Mouse (Mus musculus): ENCODE data around the gene Psmc5. TPM values are rescaled to one million over a fixed set of nuclear protein-coding genes. Genes with fewer than 3 reads are reported as not detected.

The Psmc5 gene
- polyA plus RNA-seq, 1 experiment from 2014 or later: 257 TPM

DNA sequence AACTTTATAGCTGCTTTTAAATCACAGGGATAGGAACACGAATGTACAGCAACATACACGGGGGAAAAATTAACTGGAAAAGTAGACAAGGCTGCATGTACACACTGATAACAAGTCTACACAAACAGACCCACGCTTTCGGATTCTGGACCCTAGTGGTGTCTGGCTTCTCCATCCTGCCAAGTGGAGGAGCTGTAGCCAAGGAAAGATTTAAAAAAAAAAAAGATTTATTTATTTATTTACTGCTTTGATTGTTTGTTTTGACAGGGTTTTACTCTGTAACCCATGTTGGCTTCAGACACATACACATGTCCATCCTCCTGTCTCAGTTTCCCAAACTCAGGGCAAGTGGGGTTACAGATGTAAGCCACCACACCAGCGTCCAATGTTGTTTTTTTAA, 51.5 kb downstream of the Psmc5 start:
- Histone ChIP-seq H3K4me1 (ENCODE audit: control insufficient read depth, insufficient read depth, low read length) (no peaks in the 10 kb centered on the region), H3K4me2 (ENCODE audit: low read depth, low read length) (no peak overlapping the region), H3K27ac (ENCODE audit: low read length) (no peak overlapping the region), H3K4me3 (replicated peaks; ENCODE audit: low read length) (no peak overlapping the region), H3K27me3 (ENCODE audit: control insufficient read depth, insufficient read depth, low read length) (no peaks in the 10 kb centered on the region), H3K36me3 (ENCODE audit: control insufficient read depth, insufficient read depth, low read length) (no peaks in the 10 kb centered on the region), H3K9ac (ENCODE audit: low read length) (no peak overlapping the region), H3K9me3 (replicated peaks; ENCODE audit: control insufficient read depth, low read length) (no peaks in the 10 kb centered on the region)
- WGBS: 59% methylated on average over 5 of the region's 5 CpGs
- no peak for ATAC-seq (ENCODE audit: insufficient read depth, low FRiP score)

DNA sequence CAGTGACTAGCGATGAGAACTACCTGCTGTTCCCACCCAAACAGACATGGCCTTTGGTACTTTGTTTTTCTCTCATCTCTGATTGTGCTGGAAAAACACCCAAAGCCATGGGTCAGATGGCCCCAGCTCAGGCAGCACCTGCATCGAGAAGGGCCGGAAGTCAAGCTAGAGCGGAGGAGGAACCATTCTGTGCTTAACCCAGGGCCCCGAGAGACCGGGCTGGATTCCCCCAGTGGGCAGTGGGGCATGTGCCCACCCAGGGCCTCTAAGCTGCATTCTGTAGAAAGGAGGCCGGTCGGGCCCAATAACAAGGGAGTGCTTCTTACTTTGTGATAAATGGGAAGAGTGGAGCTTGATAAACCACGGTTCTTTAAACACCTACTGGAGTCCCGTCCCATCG, 52.2 kb downstream of the Psmc5 start:
- Histone ChIP-seq H3K4me1 (ENCODE audit: control insufficient read depth, insufficient read depth, low read length) (peaks cover 2% of the 10 kb centered on the region; the same call in 1 of the 2 replicates), H3K27ac (ENCODE audit: low read length) (no peak overlapping the region), H3K4me3 (replicated peaks; ENCODE audit: low read length) (no peak overlapping the region), H3K9me3 (replicated peaks; ENCODE audit: control insufficient read depth, low read length) (no peaks in the 10 kb centered on the region), H3K27me3 (ENCODE audit: control insufficient read depth, insufficient read depth, low read length) (no peaks in the 10 kb centered on the region), H3K9ac (ENCODE audit: low read length) (no peak overlapping the region), H3K36me3 (ENCODE audit: control insufficient read depth, insufficient read depth, low read length) (no peaks in the 10 kb centered on the region), H3K4me2 (ENCODE audit: low read depth, low read length) (no peak overlapping the region)
- 72% methylated on average over 11 of the region's 11 CpGs for WGBS
- ATAC-seq (ENCODE audit: insufficient read depth, low FRiP score): no peak

- Histone ChIP-seq H3K27ac (ENCODE audit: low read length) (no peak overlapping the region), H3K4me2 (ENCODE audit: low read depth, low read length) (no peak overlapping the region), H3K27me3 (ENCODE audit: control insufficient read depth, insufficient read depth, low read length) (no peaks in the 10 kb centered on the region), H3K4me1 (ENCODE audit: control insufficient read depth, insufficient read depth, low read length) (peaks cover 5% of the 10 kb centered on the region; the same call in 1 of the 2 replicates), H3K36me3 (ENCODE audit: control insufficient read depth, insufficient read depth, low read length) (no peaks in the 10 kb centered on the region), H3K9me3 (replicated peaks; ENCODE audit: control insufficient read depth, low read length) (no peaks in the 10 kb centered on the region), H3K9ac (ENCODE audit: low read length) (no peak overlapping the region), H3K4me3 (replicated peaks; ENCODE audit: low read length) (no peak overlapping the region)
- WGBS: 71% methylated on average over 5 of the region's 5 CpGs
- ATAC-seq (ENCODE audit: insufficient read depth, low FRiP score): no peak
These were observed 54.2 kb downstream of the Psmc5 start for GRCm38 (mm10) chr11:106310123-106310522.

Other genes starting within 250 kb of the Psmc5 start
- 0.46 and 0.92 TPM in 2 replicates for gene Kcnh6, start 248.0 kb upstream of the Psmc5 start, polyA plus RNA-seq (2015; fragmentation: Nextera tagmentation; extraction: Ambion mirVana)
- gene Dcaf7, start 219.3 kb upstream of the Psmc5 start, polyA plus RNA-seq (2015; fragmentation: Nextera tagmentation; extraction: Ambion mirVana): 53.3 and 54.3 TPM in 2 replicates
- gene Taco1, start 190.1 kb upstream of the Psmc5 start, polyA plus RNA-seq (2015; fragmentation: Nextera tagmentation; extraction: Ambion mirVana): 10.5 and 12.2 TPM in 2 replicates
- gene Map3k3, start 171.5 kb upstream of the Psmc5 start, polyA plus RNA-seq (2015; fragmentation: Nextera tagmentation; extraction: Ambion mirVana): 8.1 and 8.2 TPM in 2 replicates
- gene Gm10840, start 95.3 kb upstream of the Psmc5 start, polyA plus RNA-seq (2015; fragmentation: Nextera tagmentation; extraction: Ambion mirVana): not detected in 2 replicates
- 95.6 and 111 TPM in 2 replicates for gene Limd2, start 95.3 kb upstream of the Psmc5 start, polyA plus RNA-seq (2015; fragmentation: Nextera tagmentation; extraction: Ambion mirVana)
- gene Strada, start 54.0 kb upstream of the Psmc5 start, polyA plus RNA-seq (2015; fragmentation: Nextera tagmentation; extraction: Ambion mirVana): 18.8 and 19.6 TPM in 2 replicates
- 100 and 112 TPM in 2 replicates for gene Ccdc47, start 39.8 kb upstream of the Psmc5 start, polyA plus RNA-seq (2015; fragmentation: Nextera tagmentation; extraction: Ambion mirVana)
- gene Ddx42, start 39.2 kb upstream of the Psmc5 start, polyA plus RNA-seq (2015; fragmentation: Nextera tagmentation; extraction: Ambion mirVana): 69.6 and 70.0 TPM in 2 replicates
- 46.4 and 50.9 TPM in 2 replicates for gene Ftsj3, start 75 bp upstream of the Psmc5 start, polyA plus RNA-seq (2015; fragmentation: Nextera tagmentation; extraction: Ambion mirVana)
- gene Smarcd2, start 16.8 kb downstream of the Psmc5 start, polyA plus RNA-seq (2015; fragmentation: Nextera tagmentation; extraction: Ambion mirVana): 53.8 and 58.1 TPM in 2 replicates
- 0.21 TPM in 2 replicates for gene Tcam1, start 20.5 kb downstream of the Psmc5 start, polyA plus RNA-seq (2015; fragmentation: Nextera tagmentation; extraction: Ambion mirVana)
- gene Gh, start 45.7 kb downstream of the Psmc5 start, polyA plus RNA-seq (2015; fragmentation: Nextera tagmentation; extraction: Ambion mirVana): not detected in 2 replicates
- 3.5 and 3.6 TPM in 2 replicates for gene Cd79b, start 58.6 kb downstream of the Psmc5 start, polyA plus RNA-seq (2015; fragmentation: Nextera tagmentation; extraction: Ambion mirVana)
- gene Scn4a, start 97.1 kb downstream of the Psmc5 start, polyA plus RNA-seq (2015; fragmentation: Nextera tagmentation; extraction: Ambion mirVana): 0.04 and 0.30 TPM in 2 replicates
- gene Prr29, start 109.3 kb downstream of the Psmc5 start, polyA plus RNA-seq (2015; fragmentation: Nextera tagmentation; extraction: Ambion mirVana): 0.62 and 0.96 TPM in 2 replicates
- 39.5 and 40.6 TPM in 2 replicates for gene Icam2, start 131.9 kb downstream of the Psmc5 start, polyA plus RNA-seq (2015; fragmentation: Nextera tagmentation; extraction: Ambion mirVana)
- 6.3 and 9.4 TPM in 2 replicates for gene Ern1, start 231.7 kb downstream of the Psmc5 start, polyA plus RNA-seq (2015; fragmentation: Nextera tagmentation; extraction: Ambion mirVana)